Mouse (Mus musculus) c-Kit-positive CD71-positive TER-119-negative erythroid progenitor cells, embryonic 14.5 days (primary cell): ENCODE results near the gene Tec.
A peak's percentile ranks its signal among the peaks of the same experiment; 100 is the strongest.

Experiments
- DNase-seq: peaks from one replicate; pipeline ENCODE4 v3.0.0-alpha.2; 2013; ENCODE audit warnings: low read depth

The Tec gene

GRCm38 (mm10) chr5:72735763-72736162 is 132.5 kb downstream of the Tec start:
- DNase-seq, result no peak

GRCm38 (mm10) chr5:72732885-72733284 is 135.4 kb downstream of the Tec start:
- DNase-seq, result no peak

DNA sequence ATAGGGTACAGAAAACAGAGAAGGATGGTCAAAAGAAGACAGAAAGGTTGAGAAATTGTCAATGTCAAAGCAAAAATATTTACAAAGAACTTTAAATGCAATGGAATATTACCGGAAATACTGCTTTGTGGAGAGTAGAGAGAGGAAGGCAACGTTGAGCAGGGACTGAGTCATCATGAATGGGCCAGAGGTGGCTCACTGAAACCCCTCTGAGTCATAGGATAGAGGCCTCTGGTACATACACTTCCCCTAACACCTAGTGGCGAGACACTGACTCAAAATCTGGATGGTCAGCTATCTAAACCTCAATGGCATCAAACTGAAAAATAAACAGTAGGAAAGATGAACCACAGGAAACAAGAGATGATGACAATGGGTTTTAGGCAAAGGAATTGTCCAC is 142.9 kb downstream of the Tec start:
- no peak for DNase-seq

DNA sequence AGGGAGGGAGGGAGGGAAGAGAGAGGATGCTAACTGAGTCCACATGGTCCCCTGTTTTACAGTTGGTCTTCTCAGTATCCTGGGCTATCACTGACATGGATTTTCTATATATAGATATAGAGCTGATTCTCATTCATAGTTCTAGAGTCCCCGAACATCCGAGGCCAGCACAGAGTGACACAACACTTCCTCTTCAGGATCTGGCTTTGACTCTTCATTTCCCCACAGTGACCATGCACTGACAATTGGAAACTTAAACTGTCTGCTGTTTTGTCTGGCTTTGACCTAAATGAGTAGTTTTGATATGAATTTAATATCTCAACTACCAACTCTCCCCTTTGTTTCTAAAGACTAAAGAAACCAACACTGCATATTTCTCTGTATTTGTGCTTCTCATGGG is 144.9 kb downstream of the Tec start:
- no peak for DNase-seq

DNA sequence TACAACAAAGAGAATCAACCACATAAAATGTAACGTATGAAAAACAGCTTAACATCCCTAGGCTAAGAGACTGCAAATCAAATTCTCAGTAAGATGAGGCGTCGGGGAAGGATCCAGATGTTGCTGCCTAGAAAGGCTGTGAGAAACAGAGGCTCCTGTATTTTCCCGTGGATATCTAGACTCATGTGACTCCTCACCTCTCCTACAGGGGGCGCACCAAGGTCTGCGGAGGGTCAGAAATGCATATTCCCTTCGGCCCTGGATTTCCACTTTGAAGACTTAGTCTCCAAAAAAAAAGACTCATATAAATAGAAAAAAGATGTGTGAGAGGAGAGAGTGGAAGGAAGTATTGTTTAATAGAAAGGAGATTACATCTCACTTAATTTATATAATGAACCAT is 147.7 kb downstream of the Tec start:
- DNase-seq, result no peak

DNA sequence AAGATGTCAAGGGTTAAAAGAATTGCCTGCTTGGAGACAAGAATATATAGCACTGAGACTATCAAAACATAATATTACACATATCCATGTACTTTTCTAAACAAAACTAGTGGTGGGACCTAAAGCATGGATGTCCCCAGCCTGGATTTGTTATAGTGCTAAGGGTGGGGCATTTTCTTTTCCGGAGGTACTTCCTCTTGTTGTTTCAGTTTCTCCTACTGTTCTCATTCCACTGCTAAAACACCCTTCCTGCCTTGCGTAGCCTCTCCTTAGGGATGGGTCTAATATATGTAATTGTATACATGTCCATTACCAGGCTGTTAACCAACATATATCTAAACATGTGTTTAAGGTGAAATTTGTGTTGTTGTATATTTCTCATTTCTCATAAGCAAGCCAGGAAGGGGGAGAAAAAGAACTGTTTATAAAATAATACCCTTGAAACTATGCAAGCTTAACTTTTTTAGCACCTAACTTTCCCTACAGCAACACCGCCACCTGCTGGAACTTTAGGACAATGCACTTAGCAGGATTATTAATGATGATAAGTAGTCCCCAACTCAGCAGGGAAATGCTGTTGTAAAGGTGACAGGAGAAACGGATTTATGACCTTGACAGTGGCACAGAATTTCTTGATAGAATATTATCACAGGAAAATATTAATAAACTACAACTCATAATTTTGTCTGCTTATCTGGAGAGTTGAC is 157.6 kb downstream of the Tec start:
- peak; percentile 51 for DNase-seq

DNA sequence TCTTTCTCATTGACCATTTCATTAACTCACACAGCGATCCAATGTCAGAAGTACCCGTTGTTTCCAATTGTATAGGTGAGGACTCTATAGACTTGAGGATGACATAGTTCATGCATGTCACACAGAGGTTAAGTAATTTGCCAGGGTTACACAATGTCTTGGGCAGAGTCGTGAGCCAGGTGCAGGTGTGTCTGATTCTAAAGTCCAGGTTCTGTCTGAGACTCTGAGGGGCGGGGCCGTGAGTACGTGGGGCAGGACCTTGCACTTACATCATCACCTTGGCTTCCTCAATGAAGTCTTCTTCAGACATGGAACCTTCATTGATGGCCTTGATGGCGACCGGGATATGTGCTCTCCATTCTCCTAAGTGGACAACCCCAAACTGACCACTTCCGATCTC is 158.3 kb downstream of the Tec start:
- no peak for DNase-seq

DNA sequence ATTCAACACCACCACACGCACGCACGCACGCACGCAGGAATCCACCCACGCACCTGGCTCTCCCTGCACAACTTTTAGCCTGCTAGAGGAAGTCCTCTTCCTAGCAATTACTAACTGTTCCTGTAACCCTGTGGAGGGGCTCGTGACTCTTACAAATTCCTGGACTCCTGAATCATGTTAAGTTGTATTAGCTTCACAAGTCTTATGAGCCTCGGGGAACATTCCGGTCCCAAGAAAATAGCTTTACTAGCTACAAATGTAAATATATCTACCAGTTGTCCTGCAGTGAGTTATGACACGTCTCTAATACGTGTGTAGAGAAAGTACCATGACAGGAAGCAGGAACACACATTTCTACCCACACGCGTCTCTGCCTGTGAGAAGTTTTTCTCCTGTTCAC is 158.8 kb downstream of the Tec start:
- no peak for DNase-seq

DNA sequence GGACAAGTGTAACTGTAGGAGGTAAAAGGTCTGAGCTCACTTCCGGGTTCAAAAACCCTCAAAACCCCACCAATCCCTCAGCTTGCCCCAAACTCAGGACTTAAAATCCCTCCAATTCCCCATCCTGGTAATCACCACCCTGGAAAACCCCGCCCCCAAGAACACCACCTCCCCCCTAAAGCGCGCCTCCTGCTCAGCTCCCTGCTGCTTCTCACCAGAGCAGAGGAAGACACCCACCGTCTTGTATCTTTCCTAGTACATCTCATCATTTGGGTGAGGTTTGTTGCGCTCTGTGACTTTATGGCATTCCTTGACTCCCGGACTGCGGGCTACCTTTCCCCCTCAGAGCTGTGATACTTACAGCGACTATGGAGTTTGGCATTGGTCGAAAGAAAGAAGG is 161.6 kb downstream of the Tec start:
- no peak for DNase-seq

- no peak for DNase-seq
Measured at GRCm38 (mm10) chr5:72706095-72706494, 162.2 kb downstream of the Tec start.
